Mouse (Mus musculus) right cerebral cortex, postnatal 25 days (tissue): ENCODE measurements around the gene 1700001K19Rik.
"Not testable (repeated sequence)": the region's sequence is repeated elsewhere in the genome, so short reads cannot be mapped to it uniquely, and the experiment has no call there.

Source experiments
- DNase-seq: peaks from one replicate; pipeline ENCODE4 v3.0.0; 2022

1700001K19Rik gene

DNA sequence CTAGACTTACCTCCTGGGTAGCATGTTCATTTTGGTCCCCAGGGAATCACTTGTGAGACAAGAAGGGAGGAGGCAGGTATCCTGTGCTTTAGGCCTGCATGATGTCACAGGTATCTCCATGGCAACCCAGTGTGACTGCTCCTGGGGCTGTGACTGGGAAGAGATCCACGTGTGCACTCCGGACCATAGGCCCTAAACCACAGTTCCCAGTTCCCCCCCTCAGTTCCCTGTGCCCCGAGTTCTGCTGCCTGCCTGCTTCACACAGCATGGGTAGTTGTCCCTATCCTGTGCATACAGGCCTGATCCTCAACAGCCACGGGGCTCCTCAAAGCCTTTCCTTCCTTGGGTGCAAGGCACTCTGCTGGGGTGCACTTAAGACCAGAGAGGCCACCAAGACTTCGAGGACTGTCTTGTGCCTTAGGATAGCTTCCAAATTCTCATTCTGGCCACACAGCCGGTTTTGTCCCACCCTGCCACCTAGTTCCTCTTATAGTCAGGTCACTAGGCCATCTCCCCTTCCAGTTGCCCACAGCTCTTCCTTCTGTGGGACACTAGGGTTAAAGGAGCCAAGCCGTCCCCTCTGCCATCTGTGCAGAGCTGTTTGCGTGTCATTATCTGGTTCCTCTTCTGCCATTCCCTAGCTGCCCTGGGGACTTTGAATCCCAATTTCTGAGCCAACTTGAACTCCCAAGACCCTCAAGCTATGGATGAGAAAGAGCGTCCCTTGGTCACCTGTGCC is at the start of gene 1700001K19Rik:
1700001K19Rik (minus strand) TSS at position 59 of the 739 bp plus-strand sequence.
- no peak for DNase-seq

- no peak for DNase-seq
These were observed 44.0 kb upstream of the 1700001K19Rik start for GRCm38 (mm10) chr12:110726428-110726827.

DNA sequence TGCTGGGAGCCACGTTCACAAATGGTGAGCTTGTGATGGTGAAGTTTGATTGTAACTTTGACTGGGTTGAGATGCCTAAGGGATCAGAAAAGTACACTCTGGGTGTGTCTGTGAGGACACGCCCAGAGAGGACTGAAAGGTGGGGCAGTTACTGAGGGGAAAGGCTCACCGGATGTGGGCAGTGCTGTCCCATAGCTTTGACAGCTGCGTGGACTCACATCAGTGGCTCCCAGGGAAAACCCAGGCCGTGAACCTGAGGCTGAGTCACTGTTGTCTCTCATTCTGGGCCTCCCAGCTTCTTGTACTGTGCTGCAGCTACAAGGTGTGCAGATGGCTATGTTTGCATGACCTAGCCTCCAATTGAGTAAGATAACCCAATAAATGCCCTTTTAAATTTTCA is 43.1 kb upstream of the 1700001K19Rik start:
- DNase-seq = no peak

GRCm38 (mm10) chr12:110725051-110725450 is 42.6 kb upstream of the 1700001K19Rik start:
- no peak for DNase-seq

GRCm38 (mm10) chr12:110716004-110716403 is 33.6 kb upstream of the 1700001K19Rik start:
- no peak for DNase-seq

DNA sequence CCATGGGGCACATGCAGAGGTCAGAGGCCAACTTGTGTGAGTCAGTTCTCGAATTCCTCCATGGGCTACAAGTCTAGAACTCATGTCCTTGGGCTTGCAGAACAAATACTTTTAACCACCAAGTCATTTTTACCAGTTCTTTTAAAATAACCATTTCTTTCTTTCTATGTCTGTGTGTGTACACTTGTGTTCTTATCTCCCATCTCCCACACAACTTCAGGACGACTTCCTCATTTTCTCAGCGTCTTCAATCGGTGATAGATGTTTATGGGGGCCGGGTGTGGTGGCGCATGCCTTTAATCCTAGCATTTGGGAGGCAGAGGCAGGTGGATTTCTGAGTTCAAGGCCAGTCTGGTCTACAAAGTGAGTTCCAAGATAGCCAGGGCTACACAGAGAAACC is 31.8 kb upstream of the 1700001K19Rik start:
- no peak for DNase-seq

DNA sequence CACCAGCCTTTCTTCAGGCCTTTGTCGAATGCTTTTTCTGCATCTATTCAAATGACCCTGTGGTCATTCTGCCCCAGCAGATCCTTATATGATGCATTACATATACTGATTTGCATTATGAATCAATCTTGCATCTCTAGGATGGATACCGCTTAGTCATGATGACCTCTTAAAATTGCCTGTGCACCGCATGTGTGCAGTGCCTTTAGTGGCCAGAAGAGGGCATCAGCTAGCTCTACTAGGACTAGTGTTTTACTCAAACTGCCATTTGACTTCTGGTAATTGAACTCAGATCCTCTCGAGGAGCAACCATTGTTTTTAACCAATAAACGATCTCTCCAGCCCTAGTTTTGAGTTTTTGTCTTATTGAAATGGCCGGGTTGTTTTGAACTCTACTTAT is 31.4 kb upstream of the 1700001K19Rik start:
- DNase-seq = no peak

- no peak for DNase-seq
These were observed 28.9 kb upstream of the 1700001K19Rik start for GRCm38 (mm10) chr12:110711270-110711669.

GRCm38 (mm10) chr12:110707451-110707850 is 25.0 kb upstream of the 1700001K19Rik start:
- DNase-seq = no peak

DNA sequence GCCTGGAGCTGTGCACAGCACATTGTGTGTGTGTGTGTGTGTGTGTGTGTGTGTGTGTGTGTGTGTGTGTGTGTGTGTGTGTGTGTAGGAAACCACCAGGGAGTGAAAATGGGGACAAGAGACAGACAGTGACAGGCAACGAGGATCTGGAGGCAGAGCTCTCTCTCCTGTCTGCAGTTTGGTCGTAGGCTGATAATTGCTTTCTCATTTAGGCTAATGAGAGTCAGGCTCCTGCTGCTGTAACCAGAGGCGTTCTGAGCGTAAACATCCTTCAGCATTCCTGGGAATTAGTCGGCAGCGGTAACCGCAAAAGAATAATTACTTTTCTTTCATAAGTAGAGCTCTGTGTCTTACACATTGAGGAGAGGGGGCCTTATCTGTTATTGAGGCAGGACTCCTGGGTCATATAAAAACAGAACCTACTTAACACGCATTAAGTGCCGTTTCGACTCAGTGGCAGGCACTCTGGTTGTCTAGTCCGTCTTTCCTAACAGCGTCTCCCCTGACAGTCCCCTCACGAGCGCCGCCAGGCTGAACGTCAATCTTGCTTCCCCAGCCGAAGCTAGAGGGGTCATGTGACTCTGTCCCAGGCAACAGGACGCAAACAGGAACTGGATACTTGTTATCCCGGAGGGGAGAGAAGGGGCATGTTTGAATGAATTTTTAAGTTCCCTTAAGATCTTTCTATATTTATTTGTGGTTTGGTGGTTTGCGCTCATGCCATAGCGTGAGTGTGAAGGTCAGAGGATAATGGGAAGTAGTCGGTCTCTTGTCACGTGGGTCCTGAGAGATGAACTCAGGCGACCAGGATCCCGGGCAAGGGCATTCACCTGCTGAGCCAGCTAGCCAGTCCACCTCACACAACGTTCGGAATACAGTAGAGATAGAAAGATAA is 24.2 kb upstream of the 1700001K19Rik start:
- no peak for DNase-seq

GRCm38 (mm10) chr12:110705419-110705818 is 23.0 kb upstream of the 1700001K19Rik start:
- not testable (repeated sequence) for DNase-seq

- DNase-seq = no peak
These were observed 21.3 kb upstream of the 1700001K19Rik start for GRCm38 (mm10) chr12:110703682-110704081.

- peak; percentile 69 for DNase-seq
These were observed 20.6 kb upstream of the 1700001K19Rik start for GRCm38 (mm10) chr12:110703008-110703471.

- no peak for DNase-seq
These were observed 20.1 kb upstream of the 1700001K19Rik start, which contains the start of gene Hsp90aa1 for GRCm38 (mm10) chr12:110702556-110702955. Gene Hsp90aa1 (minus strand): TSS chr12:110702728.

- not testable (repeated sequence) for DNase-seq
These were observed 18.9 kb upstream of the 1700001K19Rik start for GRCm38 (mm10) chr12:110701363-110701762.

DNA sequence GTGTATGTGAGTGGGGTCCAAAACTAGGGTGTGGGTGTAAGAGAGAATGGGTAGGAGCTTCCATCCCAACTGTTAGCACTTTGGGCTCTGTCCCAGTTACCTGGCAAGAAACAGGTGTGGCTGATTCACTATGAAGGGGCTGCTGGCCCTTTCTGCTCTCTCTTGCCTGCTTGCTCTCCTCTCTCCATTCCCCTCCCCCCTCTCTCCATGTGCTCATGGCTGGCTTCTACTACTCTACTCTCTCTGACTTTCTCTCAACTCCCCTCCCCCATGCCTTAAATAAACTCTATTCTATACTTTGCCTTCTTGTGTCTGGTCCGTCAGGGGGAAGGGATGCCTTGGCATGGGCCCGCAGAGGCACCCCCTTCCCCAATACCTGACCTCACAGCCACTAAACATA is 18.3 kb upstream of the 1700001K19Rik start:
- no peak for DNase-seq

GRCm38 (mm10) chr12:110699171-110699547 is 16.7 kb upstream of the 1700001K19Rik start:
- no peak for DNase-seq

DNA sequence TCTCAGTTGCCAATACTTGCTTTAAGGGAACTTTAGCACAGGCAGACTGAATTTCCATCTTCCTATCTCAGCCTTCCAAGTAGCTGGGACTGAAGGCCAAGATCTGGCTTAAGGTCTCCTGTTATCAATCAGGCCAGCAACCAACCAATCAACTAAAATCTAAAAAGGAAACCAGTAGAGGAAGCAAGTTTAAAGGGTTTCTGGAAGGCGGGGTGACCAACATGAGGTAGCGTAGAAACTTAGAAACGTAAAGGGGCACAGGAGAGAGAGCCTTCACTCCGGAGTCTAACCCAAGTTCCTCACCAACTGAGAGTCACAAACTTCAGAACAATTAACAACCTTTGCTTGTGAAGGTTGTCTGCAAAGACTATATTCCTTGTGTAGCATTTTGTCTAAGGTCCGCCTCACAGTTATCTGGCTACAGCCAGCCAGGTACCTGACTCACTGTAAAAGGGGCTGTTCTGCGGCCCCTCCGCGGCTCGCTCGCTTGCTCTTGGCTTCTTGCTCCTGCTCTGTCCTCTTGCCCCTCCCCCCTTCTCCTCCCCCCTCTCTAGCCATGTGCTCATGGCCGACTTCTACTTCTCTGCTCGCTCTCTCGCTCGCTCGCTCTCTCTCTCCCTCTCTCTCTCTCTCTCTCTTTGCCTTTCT is 16.2 kb upstream of the 1700001K19Rik start:
- no peak for DNase-seq

- DNase-seq = no peak
These were observed 15.7 kb upstream of the 1700001K19Rik start for GRCm38 (mm10) chr12:110698080-110698479.

GRCm38 (mm10) chr12:110697457-110697856 is 15.0 kb upstream of the 1700001K19Rik start:
- no peak for DNase-seq

GRCm38 (mm10) chr12:110696975-110697400 is 14.6 kb upstream of the 1700001K19Rik start:
- no peak for DNase-seq

DNA sequence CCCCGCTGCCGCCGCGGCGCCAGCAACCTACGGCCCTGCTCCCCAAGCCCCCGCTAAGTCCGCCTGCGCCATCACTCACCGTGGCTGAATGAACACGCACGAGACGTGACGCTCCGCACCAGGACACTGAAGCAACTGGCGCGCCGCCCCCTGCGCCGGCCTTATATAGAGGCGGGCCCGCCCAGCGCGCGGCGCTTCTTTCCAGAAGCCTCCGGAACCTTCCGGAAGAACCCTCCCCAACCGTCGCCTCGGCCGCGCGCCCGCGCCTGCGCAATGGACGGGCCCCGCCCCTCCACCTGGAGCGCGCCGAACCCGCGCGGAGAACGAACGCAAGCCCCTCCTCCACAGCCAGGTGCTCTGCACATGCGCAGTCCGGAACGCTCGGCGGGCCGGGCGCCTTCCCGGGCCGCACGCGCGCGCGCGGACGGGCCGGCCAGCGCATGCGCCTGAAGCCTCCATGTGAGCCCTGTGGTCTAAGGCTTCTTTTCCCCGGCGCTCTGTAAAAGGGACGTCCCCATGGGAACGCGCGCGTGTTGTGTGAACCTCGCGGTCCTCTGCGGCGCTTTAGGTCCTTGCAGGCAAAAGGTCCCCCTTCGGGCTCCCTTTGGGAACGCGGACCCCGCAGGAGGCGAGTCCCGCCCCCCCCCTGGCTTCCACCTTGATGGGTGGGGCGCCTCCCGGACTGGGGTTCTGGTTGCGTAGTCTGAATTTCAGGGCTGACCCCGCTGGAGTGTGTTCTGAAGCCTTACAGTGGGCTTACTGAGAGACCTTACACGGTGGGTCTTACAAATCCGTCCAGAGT is 14.0 kb upstream of the 1700001K19Rik start:
- DNase-seq = peak; percentile 97
